Mouse (Mus musculus): ENCODE measurements around the gene Gtsf1l. TPM values are rescaled to one million over a fixed set of nuclear protein-coding genes. Genes with fewer than 3 reads are reported as not detected.

The Gtsf1l gene
- polyA plus RNA-seq, 1 experiment, result 742 TPM

DNA sequence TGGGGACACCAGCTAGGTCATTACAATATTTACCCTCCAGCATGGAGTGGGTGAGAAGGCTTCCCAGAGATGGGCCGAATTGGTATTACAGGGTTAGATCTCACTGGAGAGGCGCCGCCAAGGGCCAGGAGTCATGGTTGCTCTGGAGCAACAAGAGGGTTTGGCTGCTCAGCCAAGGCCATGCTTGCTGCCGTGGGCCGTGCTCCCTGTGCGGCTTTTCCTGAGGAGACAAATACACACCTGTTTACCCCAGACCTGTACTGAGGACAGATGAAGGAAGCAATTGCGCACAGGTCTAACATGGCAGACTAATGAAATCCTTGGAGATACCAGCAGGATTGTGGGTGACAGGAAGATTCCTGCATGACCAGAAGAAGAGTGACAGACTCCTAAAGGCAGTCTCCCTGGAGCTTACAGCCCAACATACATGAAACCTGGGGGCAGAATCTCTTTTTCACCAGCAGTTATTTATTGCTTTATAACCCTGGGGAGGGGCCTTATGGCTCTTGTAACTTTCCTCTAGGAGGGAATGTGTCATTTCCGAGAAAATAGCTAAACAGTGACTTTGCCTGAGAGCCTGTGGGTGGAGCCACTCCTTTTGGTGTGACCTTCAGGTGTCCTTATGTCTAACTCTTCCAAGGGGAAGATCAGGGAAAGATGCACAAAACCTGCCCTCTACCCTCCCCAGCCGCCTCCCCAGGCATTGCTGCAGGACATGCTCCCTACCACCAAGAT lies 14.5 kb downstream of the Gtsf1l start:
- no peaks in the 10 kb centered on the region for H3K36me3 ChIP-seq (ENCODE audit: control insufficient read depth, insufficient read depth, low read length)
- no peak overlapping the region for H3K27ac ChIP-seq (ENCODE audit: control insufficient read depth, insufficient read depth, low read depth, low read length)

DNA sequence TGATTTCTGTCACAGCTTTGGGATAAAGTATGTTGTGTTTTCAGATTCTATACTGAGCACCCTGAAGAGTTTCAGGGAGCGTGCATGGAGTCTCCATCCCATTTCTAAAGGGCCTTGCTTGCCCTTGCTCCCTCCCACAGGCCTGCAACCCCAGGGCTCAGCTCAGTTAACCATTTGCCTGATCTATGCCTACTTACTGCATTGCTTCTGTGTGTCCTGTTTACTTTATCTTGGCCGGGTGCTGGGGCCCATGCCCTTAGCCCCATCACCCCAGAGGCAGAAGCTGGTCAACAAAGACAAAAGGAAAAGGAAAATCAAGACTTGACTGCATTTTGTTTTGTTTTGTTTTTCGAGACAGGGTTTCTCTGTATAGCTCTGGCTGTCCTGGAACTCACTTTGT lies 16.1 kb downstream of the Gtsf1l start:
- H3K27me3 ChIP-seq (ENCODE audit: control insufficient read depth, insufficient read depth, low read length), result no peaks in the 10 kb centered on the region
- no peak overlapping the region for H3K27ac ChIP-seq (ENCODE audit: control insufficient read depth, insufficient read depth, low read depth, low read length)
- H3K4me3 ChIP-seq (ENCODE audit: control insufficient read depth, low read depth, low read length), result no peak overlapping the region
- no peaks in the 10 kb centered on the region for H3K4me1 ChIP-seq (ENCODE audit: control insufficient read depth, insufficient read depth, low read length)
- TF ChIP-seq POLR2A (IDR thresholded peaks at IDR 0.05; ENCODE audit: control insufficient read depth, low read depth, low read length) (no peak), CTCF (IDR thresholded peaks at IDR 0.05; ENCODE audit: control insufficient read depth, insufficient read depth, insufficient replicate concordance, low read depth, low read length) (no peak)
- no peaks in the 10 kb centered on the region for H3K36me3 ChIP-seq (ENCODE audit: control insufficient read depth, insufficient read depth, low read length)

More for the DNA sequence above, 14.5 kb downstream of the Gtsf1l start:
- TF ChIP-seq CTCF (IDR thresholded peaks at IDR 0.05; ENCODE audit: control insufficient read depth, insufficient read depth, insufficient replicate concordance, low read depth, low read length) (no peak), POLR2A (IDR thresholded peaks at IDR 0.05; ENCODE audit: control insufficient read depth, low read depth, low read length) (no peak)
- Histone ChIP-seq H3K4me1 (ENCODE audit: control insufficient read depth, insufficient read depth, low read length) (no peaks in the 10 kb centered on the region), H3K4me3 (ENCODE audit: control insufficient read depth, low read depth, low read length) (no peak overlapping the region), H3K27me3 (ENCODE audit: control insufficient read depth, insufficient read depth, low read length) (no peaks in the 10 kb centered on the region)

DNA sequence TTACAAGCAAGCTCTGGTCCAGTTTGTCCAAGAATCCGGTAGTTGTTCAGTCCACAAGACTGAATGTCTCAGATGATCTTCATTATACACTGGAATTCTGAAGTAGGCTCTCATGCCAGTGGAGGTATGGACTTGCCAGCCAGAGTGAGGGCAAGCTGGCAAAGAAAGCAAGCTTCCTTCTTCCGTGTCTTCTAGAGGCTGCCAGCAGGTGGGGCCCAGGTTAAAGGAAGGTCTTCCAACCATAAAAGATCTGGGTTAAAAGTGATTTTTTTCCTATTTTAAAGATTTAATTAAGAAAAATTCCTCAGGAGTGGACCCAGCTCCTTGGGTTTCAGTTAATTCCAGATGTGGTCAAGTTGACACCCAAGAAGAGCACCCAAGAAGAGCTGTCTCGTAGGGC lies 17.4 kb downstream of the Gtsf1l start:
- no peak overlapping the region for H3K27ac ChIP-seq (ENCODE audit: control insufficient read depth, insufficient read depth, low read depth, low read length)
- TF ChIP-seq CTCF (IDR thresholded peaks at IDR 0.05; ENCODE audit: control insufficient read depth, insufficient read depth, insufficient replicate concordance, low read depth, low read length), result no peak
- TF ChIP-seq POLR2A (IDR thresholded peaks at IDR 0.05; ENCODE audit: control insufficient read depth, low read depth, low read length), result no peak
- H3K4me1 ChIP-seq (ENCODE audit: control insufficient read depth, insufficient read depth, low read length), result no peaks in the 10 kb centered on the region
- no peaks in the 10 kb centered on the region for H3K27me3 ChIP-seq (ENCODE audit: control insufficient read depth, insufficient read depth, low read length)
- H3K36me3 ChIP-seq (ENCODE audit: control insufficient read depth, insufficient read depth, low read length), result no peaks in the 10 kb centered on the region
- no peak overlapping the region for H3K4me3 ChIP-seq (ENCODE audit: control insufficient read depth, low read depth, low read length)

DNA sequence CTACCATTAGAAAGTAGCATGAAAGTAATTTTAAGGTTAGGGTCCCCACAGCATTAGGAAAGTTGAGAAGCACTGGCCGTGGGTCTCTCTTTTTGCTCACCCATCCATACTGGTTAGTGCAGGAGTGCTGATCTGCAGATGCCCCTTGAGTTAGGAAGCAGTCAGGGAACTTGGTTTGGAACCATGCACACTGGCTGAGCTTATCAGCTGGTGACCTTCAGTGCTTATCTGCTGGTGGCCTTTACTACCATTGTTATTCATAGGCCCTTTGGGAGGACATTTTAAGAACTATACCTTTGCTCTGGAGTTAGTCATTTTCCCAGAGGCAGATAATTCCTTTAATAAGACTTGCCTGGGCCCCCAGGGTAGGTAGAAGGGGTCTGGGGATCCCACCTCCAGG lies 20.4 kb downstream of the Gtsf1l start:
- Histone ChIP-seq H3K36me3 (ENCODE audit: control insufficient read depth, insufficient read depth, low read length) (no peaks in the 10 kb centered on the region), H3K27me3 (ENCODE audit: control insufficient read depth, insufficient read depth, low read length) (no peaks in the 10 kb centered on the region), H3K27ac (ENCODE audit: control insufficient read depth, insufficient read depth, low read depth, low read length) (no peak overlapping the region), H3K4me1 (ENCODE audit: control insufficient read depth, insufficient read depth, low read length) (no peaks in the 10 kb centered on the region), H3K4me3 (ENCODE audit: control insufficient read depth, low read depth, low read length) (no peak overlapping the region)
- TF ChIP-seq POLR2A (IDR thresholded peaks at IDR 0.05; ENCODE audit: control insufficient read depth, low read depth, low read length), result no peak
- TF ChIP-seq CTCF (IDR thresholded peaks at IDR 0.05; ENCODE audit: control insufficient read depth, insufficient read depth, insufficient replicate concordance, low read depth, low read length), result no peak

DNA sequence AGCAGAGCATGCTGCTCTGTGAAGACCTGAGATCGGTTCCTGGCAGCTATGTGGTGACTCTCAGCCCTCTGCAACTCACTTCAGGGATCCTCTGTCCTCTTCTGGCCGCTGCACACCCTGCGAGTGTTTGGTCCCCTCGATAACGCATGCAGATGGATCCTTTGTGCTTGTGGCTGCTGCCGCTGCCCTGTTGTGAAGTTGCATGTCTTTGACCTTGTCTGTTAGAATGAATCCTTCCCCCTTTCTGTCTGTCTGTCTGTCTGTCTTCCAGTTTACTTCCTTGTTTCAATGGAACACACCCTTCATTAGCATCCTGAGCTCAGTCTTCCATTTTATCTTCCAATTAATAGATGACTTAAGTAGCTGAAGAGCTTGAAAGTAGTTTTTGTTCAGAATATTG lies 21.3 kb downstream of the Gtsf1l start:
- Histone ChIP-seq H3K36me3 (ENCODE audit: control insufficient read depth, insufficient read depth, low read length) (no peaks in the 10 kb centered on the region), H3K27ac (ENCODE audit: control insufficient read depth, insufficient read depth, low read depth, low read length) (no peak overlapping the region), H3K4me1 (ENCODE audit: control insufficient read depth, insufficient read depth, low read length) (no peaks in the 10 kb centered on the region), H3K4me3 (ENCODE audit: control insufficient read depth, low read depth, low read length) (no peak overlapping the region), H3K27me3 (ENCODE audit: control insufficient read depth, insufficient read depth, low read length) (no peaks in the 10 kb centered on the region)
- no peak for TF ChIP-seq POLR2A (IDR thresholded peaks at IDR 0.05; ENCODE audit: control insufficient read depth, low read depth, low read length)
- no peak for TF ChIP-seq CTCF (IDR thresholded peaks at IDR 0.05; ENCODE audit: control insufficient read depth, insufficient read depth, insufficient replicate concordance, low read depth, low read length)

DNA sequence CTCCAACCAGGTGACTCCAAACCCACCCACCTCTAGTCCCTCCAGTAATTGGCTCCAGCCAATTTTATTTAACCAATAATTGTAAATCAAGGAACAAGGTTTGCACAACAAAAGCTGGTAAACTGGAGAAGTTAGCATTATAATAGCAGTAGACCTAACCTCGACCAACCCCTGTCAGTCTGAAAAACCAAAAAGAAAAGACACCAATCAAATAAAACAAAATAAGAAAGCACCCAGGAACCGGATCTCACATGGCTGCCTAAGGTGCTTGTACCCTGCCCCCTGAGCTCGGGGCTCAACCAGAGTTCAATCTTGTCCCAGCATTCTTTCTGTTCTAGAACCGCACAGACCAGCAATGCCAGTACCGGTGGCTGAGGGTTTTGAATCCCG lies 25.5 kb downstream of the Gtsf1l start:
- no peaks in the 10 kb centered on the region for H3K27me3 ChIP-seq (ENCODE audit: control insufficient read depth, insufficient read depth, low read length)
- H3K27ac ChIP-seq (ENCODE audit: control insufficient read depth, insufficient read depth, low read depth, low read length), result no peak overlapping the region
- TF ChIP-seq CTCF (IDR thresholded peaks at IDR 0.05; ENCODE audit: control insufficient read depth, insufficient read depth, insufficient replicate concordance, low read depth, low read length) (no peak), POLR2A (IDR thresholded peaks at IDR 0.05; ENCODE audit: control insufficient read depth, low read depth, low read length) (no peak)
- H3K4me1 ChIP-seq (ENCODE audit: control insufficient read depth, insufficient read depth, low read length), result no peaks in the 10 kb centered on the region
- no peak overlapping the region for H3K4me3 ChIP-seq (ENCODE audit: control insufficient read depth, low read depth, low read length)
- no peaks in the 10 kb centered on the region for H3K36me3 ChIP-seq (ENCODE audit: control insufficient read depth, insufficient read depth, low read length)

DNA sequence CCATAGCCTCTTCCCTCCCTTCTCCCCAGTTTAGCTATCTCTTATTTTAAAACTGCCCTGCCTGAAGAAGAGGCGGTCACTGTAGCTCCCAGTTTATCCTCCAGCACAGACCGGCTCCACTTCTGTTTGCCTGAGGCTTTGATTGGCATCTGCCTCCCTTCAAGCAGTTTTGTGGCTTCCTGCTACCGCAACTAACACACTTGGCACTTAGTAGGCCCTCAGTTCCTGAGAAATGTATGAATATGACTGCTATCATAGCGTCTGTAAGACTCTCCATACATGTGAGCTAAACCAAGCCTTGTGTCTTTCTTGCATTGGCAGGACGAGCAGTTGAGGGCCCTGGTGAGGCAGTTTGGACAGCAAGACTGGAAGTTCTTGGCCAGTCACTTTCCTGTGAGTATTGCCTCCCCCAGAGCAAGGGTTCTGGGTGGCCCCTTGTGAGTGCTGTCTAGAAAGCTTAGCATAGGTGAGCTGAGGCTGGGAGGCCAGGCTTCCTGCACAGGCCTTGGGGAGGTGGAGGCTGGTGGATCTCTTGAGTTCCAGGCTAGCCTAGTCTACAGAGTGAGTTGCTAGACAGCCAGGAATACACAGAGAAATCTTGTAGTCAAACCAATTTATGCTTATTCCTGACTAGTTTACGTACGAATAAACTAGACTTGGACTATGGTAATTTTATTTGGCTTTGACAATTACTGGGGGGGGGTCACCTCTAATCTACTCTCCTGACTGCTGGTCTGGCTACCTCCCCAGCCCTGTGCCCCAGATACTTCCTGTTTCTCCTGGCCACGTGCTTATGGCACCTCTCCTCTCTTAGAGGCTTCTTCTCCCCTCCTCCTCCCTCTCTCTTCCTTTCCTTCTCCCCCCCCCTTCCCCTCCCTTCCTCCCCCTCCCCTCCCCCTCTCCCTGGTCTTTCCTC lies 26.2 kb downstream of the Gtsf1l start:
- H3K4me3 ChIP-seq (ENCODE audit: control insufficient read depth, low read depth, low read length), result no peak overlapping the region
- H3K27me3 ChIP-seq (ENCODE audit: control insufficient read depth, insufficient read depth, low read length), result no peaks in the 10 kb centered on the region
- H3K4me1 ChIP-seq (ENCODE audit: control insufficient read depth, insufficient read depth, low read length), result no peaks in the 10 kb centered on the region
- H3K27ac ChIP-seq (ENCODE audit: control insufficient read depth, insufficient read depth, low read depth, low read length), result no peak overlapping the region
- no peaks in the 10 kb centered on the region for H3K36me3 ChIP-seq (ENCODE audit: control insufficient read depth, insufficient read depth, low read length)
- TF ChIP-seq CTCF (IDR thresholded peaks at IDR 0.05; ENCODE audit: control insufficient read depth, insufficient read depth, insufficient replicate concordance, low read depth, low read length) (no peak), POLR2A (IDR thresholded peaks at IDR 0.05; ENCODE audit: control insufficient read depth, low read depth, low read length) (no peak)

Data from testis, adult 2 months (tissue).